Mouse (Mus musculus) ovary, postnatal 14 days (tissue): ENCODE data around the gene Lrrc34.
A peak's percentile ranks its signal among the peaks of the same experiment; 100 is the strongest.

Experiments used
- DNase-seq: peaks from one replicate; pipeline ENCODE4 v3.0.0; 2022; ENCODE audit warnings: low spot score

Gene Lrrc34

DNA sequence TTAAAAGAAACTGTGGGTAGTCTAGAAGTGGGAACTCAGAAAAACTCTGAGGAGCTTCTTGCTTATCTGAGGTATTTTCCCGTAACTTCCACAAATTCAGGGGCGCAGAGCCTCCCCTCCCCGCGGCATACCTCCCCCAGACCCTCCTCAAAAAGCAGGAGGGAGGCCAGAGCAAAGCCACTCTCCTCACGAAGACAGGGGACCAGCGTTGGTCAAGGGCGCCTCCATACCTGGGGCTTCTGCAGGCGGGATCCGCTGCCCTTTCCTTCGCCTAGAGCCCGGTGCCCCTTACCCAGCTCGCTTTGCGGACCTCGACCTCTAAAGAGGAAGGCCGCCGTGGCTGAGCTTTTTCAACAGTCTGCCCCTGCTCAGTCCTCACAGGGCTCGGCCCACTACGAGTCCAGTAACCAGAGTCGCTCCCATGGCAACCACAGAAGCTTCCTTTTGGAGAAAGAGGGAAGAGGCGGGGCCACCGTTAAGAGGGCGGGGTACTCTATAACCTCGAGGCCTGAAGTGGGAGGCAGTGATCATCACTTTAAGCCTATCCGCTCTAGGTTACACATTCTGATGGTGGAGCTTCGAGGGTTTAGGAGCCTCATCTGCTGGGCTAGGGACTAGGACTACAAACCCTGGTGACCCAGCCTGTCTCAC is at the start of gene Lrrc34:
TSS of gene Lrrc34 (minus strand) at position 430 of the 651 bp plus-strand sequence.
- peak; percentile 24 for DNase-seq

DNA sequence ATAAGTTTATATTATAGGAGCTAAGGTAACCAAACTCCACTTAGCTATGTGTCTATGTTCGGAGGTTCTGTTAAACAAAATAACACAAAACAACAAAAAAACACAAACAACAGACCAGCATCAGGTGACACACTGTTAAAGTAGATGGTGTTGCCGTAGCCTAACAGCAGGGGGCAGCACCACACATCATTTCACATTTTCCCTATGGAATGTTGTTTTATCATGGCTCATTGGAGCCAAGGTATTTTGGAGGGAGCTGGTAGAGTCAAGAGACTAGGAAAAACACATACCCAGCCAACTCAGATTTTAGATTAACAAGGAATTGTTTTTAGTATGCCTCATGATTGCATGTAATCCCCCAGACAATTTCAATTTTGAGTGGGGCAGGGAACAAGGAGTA is 48.7 kb upstream of the Lrrc34 start:
- DNase-seq = peak; percentile 49

DNA sequence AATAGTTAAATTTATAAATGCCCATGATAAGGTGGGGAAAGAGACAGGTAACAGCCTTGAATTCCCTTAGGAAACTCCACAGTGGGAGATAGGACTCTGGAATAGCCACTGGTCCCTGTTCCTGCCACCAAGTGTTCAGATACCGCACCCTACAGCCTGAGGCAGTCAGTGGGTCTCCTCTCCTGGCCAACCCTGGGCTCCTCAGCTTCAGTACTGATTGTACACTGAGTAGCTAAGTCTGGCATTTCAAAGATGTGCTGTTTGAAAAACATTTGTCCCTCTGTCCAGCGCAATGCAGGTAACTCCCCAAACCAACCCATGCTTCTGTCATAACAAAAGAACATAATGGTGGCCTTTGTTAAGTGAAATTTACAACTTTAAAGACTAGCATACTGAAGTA is 48.0 kb upstream of the Lrrc34 start:
- no peak for DNase-seq

DNA sequence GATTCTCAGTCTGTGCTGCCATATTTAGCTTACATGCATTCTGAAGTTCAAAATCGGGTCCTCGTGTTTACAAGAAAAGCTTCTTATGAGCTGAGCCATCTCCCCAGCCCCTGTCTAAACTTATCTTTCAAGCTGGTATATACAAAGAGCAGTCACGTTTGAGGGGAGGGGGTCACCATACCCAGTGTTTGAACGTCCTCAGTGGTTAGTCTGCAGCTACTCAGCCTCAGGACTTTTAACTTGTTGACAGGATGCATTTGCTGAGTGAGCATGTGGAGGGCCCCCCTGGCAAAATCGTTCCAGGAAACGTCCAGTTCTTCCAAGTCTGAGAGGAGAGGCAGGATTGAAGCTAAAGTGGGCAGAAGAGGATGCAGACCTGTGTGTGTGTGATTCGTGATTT is 43.3 kb upstream of the Lrrc34 start:
- no peak for DNase-seq

DNA sequence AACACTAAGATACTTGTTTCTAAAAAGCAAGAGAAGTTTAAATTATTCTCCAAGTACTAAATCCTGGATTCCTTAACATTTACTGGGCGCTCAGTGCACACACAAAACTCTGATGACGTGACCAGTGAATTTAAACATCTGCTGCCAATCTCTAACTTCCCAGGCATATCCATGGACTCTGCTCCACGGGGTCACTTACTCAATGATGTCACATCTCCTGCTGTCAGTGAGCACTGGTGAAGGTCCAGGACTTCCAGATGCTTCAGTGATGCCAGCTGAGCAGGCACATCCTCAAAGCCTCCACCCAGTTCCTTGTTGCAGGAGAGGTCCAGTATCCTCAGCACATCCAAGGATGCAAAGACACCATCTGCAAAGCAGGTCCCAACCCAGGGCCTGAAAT is 39.5 kb upstream of the Lrrc34 start:
- no peak for DNase-seq

DNA sequence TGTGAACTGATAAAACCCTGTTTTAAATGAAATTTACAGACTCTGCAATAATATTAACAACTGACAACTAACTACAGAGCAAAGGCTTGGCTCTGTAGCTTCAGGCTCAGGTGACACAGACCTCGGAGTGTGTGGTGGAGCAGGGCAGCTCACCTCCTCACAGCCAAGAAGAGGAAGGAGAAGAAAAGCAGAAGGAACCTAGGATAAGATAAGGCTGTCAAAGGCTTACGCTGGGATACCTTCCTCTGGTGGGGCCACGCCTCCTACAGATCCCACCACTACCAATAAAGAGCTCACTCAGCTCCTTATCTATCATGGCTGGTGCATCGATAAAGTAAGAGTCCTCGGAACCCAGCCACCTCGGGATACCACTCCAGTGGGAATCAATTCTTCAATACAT is 35.5 kb upstream of the Lrrc34 start:
- DNase-seq = no peak

DNA sequence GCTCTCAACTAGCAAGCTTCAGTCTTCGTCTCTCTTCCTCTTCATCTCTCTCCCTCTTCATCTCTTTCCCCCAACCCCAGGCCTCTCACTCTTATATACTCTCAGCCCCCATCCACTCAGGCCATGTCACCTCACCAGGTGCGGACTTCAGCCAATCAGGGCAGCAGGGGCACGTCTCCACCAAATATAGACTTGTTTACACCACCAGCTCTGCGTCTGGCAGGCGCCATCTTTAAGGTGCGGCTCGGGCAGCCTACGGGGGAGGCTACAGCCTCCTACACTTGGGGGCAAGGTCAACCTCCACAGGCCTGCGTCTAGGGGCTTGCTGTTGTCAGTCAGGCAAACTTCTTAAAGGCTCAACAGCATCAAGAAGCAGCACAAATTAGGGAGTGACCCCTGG is 10.8 kb upstream of the Lrrc34 start:
- no peak for DNase-seq

DNA sequence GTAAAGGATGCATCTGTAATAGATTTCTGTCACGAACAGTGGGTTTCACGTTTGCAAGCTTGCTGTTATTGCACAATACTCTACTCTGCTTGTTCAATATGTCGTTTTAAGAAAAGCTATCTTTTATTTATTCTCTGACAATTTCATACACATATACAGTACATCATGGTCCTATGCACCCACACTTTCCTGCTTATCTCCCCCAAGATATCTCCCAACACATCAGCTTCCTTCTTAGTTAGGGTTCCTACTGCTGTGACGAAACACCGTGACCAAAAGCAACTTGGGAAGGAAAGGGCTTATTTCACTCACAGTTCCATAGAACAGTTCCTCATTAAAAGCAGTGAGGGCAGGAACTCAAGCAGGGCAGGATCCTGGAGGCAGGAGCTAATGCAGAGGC is 8.3 kb upstream of the Lrrc34 start:
- DNase-seq = no peak

DNA sequence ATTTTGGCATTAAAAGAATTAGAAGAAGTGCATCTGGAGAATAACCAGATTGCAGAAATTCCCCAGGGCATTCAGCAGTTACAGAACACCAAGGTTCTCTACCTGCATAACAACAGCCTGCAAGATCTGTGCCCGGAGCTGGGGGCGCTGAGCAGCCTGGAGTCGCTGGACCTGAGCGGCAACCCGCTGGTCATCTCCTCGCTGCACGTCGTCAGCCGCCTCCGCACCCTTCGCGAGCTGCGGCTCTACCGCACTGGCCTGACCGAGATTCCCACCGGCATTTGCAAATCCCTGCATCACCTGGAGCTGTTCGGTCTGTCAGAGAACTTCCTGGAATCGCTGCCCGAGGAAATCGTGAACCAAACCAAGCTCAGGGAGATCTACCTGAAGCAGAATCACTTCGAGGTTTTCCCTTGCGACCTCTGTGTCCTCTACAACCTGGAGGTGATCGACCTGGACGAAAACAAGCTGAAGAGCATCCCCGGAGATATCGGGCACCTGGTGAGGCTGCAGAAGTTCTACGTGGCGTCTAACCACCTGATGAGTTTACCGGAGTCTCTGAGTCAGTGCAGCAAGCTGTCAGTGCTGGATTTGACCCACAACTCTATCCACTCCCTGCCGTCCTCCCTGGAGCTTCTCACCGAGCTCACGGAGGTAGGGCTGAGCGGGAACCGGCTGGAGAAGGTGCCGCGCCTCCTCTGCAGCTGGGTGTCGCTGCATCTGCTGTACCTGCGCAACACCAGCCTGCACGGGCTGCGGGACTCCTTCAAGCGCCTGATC is 2.6 kb upstream of the Lrrc34 start:
- peak; percentile 5 for DNase-seq

DNA sequence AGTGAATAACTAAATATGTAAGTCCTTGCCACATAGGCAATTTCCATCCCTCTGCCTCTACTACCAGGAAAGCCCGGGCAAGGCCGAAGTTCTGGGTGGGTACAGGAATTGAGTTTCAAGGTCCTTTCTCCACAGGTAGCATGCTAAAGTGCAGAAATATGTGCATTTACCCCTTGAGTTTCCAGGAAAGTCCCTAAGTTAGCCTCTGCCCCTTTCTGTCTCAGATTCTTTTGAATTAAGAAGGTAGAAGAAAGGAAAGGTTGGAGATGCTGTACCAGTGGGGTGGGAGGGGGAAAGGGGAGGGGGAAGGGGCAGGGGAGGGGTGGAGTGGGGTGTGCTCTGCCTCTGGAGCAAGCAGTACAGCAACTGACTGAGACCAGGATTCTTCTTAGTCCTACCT is 797 bp upstream of the Lrrc34 start:
- DNase-seq = no peak

DNA sequence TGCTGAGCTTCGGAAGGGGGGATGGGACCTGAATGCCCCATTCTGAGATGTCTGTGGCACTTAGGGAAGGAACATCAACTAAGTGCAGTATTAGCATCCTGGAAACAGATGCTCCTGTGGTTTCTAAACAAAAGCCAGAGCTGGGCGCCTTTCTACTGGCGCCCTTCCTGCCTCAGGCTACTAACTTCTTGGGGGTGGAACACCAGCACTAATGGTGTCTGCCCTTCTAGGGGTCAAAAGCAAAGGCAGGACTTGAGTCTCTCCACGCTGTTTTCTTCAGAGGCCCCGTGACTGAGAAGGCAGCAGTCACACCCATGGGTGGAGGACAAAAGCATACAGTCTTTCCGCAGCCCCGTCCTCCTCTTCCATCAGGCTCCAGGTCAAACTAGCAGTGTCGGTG is 908 bp downstream of the Lrrc34 start:
- DNase-seq = no peak

DNA sequence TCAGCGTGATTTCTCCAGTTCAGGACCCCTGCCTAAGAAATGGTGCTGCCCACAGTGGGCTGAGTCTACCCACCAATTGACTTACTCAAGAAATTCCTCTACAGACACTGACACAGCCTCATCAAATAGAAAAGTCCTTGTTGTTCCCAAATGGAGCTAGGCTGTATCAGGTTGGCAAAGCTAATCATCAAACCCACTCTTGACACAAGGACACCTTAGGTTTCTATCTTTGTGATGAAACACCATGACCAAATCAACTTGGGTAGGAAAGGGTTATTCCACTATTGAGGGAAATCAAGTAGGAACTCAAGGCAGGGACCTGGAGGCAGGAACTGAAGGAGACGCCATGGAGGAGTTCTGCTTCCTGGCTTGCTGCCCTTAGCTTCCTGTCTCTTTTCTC is 3.5 kb downstream of the Lrrc34 start, which contains the start of gene Lrriq4:
TSS of gene Lrriq4 (plus strand) at position 301 of the 400 bp plus-strand sequence.
- no peak for DNase-seq

DNA sequence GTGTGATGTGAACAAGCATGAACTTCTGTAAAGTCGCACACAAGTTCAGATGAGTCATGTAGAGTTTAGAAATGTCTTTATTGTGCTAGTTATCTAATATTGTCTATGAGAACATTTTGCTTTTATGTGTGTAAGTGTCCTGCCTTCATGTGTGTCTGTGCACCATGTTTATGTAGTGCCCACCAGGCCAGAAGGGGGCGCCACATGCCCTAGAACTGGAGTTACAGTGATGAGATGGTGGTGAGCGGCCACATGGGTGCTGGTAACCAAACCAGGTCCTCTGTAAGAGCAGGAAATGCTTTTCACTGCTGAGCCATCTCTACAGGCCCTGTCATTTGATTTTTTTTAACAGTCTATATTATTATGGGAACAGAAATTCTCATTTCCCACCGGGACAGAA is 12.0 kb downstream of the Lrrc34 start:
- no peak for DNase-seq

DNA sequence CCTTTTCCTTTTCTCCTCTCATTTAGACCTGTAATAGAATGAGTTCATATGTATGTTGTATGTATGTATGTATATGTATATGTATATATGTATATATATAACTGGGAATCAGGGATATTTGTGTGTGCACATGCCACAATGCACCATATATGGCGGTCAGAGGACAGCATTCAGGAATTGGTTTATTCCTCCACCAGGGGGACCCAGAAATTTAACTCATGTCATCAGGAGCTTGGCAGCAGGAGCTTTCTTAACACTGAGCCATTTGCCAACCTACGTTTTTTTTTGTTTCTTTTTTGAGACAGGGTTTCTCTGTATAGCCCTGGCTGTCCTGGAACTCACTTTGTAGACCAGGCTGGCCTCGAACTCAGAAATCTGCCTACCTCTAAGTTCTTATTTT is 14.0 kb downstream of the Lrrc34 start:
- no peak for DNase-seq

DNA sequence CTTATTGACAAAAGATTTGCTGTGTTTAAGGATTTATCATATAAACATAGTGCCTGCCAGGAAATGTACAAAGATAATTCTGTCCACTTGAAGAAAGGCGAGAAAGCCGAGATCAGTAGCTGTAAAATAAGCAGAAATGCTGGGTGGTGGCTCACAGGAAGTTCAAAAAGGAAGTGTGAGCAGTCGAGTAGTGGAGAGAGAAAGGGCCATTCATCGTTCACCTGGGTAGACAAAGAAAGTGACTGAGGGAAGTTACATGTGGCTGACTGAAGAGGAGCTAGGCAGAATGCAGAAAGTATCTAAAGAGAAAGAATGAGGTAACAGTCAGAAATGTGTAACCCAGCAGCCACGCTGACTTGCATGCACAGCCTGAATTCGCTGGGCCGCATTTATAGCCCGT is 27.5 kb downstream of the Lrrc34 start:
- no peak for DNase-seq

DNA sequence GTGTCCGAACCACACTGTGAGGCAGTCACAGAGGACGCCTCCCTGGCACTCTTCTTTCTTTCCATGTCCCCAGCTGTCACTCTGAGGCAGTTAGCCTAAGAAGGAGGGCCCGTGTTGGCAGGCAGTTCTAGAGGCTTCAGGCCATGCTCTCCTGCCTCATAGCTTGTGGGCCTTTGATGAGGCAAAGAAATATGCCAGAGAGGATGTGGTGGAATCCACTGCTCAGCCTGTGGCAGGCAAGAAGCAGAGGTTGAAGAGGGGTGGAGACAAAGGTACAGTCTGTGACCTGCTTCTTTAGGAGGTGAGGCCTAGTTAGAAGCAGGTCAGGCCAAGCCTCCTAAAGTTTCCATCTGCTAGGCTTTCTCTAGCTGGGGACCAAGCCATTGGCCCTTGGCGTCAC is 36.7 kb downstream of the Lrrc34 start:
- DNase-seq = no peak

DNA sequence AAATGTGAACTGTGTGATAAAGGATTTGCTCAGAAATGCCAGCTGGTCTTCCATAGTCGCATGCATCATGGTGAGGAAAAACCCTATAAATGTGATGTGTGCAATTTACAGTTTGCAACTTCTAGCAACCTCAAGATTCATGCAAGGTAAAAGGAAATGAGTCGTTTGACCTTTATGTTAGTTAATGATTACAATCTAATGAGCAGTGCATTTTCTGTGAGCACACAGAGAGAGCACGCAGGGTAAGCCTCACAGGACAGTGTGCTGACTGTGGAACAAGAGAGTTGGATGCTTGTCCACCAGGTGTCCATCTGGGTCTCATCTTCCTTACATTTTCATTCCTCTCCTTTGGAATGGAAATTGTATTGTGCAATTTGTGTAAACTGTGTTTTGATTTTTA is 38.7 kb downstream of the Lrrc34 start:
- no peak for DNase-seq

DNA sequence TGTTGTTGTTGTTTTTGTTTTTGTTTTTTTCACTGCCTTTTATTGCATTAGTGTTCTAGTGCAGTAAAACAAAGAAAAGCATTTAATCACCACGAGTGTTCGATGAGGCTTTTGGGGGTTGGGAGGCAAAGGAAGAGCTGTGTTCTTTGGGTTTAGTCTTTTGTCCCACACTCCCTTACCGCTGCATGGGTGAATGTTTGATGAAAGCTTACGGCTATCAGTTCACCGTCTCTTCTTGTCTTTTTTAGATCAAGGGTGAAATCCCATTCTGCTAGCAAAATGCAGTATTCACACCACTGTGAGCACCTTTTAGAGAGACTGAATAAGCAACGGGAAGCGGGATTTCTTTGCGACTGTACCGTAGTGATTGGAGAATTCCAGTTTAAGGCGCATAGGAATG is 44.4 kb downstream of the Lrrc34 start:
- no peak for DNase-seq

DNA sequence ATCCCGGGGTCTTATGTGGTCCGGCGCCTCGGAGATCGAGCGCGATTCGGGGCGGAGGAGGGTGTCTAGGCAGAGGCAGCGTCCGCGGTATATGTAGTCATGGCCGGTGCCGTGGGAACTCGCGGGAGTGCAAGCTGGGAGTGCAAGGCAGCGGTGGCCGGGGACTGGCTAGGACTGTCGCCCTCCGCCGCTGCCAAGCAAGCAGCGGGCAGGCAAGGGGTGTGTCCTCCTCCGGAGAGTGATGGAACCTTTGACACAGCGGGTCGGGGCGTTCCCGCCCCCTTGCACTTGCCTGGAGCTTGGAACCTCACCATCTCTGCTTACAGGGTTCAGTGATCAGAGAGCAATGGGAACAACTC is 45.0 kb downstream of the Lrrc34 start:
- DNase-seq = no peak

DNA sequence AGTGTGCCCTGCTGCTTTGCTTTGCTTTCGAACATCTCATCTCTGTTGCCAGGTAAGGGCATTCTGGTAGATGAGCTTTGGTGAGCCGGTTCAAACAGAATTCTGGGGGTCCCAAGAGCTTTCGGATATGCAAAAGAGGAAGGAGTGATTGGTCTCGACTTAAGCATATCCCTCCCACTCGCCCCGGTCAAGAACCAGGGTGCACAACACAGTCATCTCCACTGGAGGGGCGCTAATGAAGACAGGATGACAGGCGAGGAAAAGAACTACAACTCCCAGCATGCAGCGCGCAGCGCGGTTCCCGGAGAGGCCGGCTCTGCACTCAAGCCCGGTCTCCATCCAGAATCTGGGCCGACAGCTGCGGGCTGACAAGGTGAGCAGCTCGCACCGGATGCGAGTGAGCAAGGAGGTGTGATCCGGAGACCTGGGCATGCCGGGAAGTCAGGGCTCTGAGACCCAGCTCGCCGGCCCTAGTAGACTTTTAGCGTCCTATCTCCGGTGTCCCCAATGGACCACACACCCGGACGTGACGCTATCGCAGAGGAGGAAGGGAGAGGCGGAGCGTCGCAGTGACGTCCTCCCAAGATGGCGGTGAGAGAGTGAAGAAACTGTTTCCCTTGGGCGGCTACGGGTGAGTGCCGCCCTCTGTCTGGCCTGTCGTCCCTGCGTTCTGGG is 45.5 kb downstream of the Lrrc34 start, which contains the start of gene Mynn:
TSS of gene Mynn (plus strand) at position 1 of the 675 bp plus-strand sequence.
- peak; percentile 90 for DNase-seq

DNA sequence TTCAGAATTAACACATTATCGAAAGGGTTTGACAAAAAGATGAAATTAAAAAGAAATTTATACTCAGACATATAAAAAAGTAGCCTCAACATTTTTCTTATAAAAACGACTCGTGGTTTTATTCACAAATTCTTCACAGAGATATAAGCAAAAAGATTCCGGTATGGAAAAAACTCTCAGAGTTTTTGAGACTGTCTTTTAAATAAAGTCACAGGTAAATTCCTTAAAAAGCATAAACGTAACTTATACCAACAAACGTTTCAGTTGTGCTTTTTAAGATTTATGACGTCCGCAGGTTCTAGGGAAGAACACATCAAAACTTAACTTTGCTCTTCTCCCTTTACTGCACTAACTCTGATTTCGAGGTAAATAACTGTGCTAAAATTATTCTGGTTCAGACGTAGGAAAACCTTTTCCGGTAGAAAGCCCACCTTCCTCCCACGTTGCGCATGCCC is 46.0 kb downstream of the Lrrc34 start:
- DNase-seq = no peak

DNA sequence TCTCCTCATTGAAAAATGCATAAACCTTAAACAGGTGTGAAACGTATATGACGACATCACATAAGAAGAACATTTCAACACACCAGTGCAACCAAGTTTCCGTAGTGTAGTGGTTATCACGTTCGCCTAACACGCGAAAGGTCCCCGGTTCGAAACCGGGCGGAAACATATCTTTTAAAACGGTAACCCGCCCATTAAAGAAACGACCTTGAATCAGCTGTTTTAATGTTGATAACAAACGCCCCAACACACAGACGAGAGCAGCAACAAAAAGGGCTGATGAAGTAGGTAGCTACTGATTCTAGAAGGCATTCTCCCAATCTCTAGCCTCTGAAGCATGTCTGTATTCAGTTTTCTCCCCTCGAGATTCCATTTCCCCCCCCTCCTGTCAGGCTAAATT is 46.5 kb downstream of the Lrrc34 start:
- peak; percentile 68 for DNase-seq

DNA sequence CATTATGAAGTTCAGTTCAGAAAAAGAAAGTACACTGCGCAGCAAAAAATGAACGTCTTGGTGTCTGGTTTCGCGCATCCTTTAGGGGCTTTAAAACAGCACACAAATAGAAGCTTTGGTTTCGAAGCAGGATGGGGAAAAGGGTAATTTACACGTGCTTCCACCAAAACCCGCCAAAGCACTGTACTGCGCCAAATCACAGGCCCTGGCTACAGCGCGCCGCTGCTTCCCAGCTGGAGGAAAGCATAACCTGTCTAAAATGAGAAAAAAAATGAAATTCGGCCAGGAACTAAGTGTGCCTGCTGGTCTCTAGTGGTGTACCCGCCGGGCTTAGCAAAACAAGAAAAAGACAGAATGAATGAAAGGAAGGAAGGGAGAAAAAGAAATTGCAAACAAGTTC is 47.0 kb downstream of the Lrrc34 start:
- DNase-seq = peak; percentile 15
